Mouse (Mus musculus): ENCODE results near the gene Clnk. TPM values are rescaled to one million over a fixed set of nuclear protein-coding genes. Genes with fewer than 3 reads are reported as not detected.
A peak's percentile ranks its signal among the peaks of the same experiment; 100 is the strongest.

Gene Clnk
- polyA plus RNA-seq, 1 experiment from 2014 or later = not detected

DNA sequence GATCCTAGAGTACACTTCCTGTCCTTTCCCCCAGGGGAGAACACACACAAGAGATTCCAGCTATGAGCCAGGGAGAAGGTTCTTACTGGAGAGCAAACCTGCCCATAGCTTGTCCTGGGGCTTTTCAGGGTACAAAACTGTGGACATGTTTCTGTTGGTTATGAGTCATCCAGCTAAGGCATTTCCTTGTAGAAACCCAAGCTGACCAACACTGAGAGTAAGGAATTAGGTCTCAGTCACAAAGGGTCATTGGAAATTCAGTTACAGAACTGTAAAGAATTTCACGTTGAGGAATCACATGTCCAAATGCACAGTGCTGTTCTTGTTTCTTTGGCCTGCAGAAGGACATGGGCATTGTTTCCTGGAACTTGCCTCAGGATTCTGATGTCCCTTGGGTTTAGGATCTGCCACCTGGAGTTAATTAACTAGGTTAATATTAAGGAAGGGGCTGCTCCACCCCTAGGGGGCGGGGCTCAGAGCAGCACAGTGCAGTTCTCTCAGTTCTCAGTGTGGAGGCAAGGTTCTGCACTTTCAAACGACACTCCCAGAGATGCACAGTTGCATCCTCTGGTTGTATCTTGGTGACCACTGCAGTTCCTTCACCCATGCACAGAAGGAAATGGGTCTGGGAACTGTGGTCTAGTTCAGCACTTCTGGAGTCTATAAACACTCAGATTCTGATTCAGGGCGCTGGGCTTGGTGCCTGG, 18.4 kb downstream of the Clnk start:
- in situ Hi-C loops (cut with MboI; ENCODE audit: low pct_unique_long_range_greater_than_20kb) = no loop called here
- peak; percentile 94 for ATAC-seq
- ChIA-PET POLR2A (no interaction called here), CTCF (interaction anchor here (1.1 kb wide), 1 partner anchor 26 kb away, joined by 3 read pairs; no protein-coding TSS in a partner anchor)
- no peaks in the 10 kb centered on the region for H3K27me3 ChIP-seq
- TF ChIP-seq CTCF (IDR thresholded peaks at IDR 0.05) = no peak
- no peak for DNase-seq (ENCODE audit: low read depth, low spot score)

DNA sequence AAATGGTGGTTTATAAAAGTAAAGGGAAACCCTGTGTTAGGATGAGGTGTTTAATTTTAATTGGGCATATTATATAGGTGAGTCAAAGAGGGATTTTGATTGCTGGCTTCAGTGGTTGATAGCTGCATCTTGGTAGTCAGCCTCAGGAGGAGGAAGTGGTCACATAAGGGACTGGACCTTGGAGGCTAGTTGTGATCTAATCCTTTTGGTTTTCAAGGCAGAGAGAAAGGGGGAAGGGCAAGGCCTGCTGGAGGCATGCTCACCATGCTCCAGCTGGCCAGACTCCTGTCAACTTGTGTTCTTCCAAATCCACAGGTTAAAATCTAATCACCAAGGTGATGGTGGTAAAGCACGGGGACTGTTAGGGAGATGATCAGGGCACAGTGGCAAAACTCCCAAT, 19.0 kb downstream of the Clnk start:
- ATAC-seq (peak; percentile 69), DNase-seq (ENCODE audit: low read depth, low spot score) (peak; percentile 53)
- no peaks in the 10 kb centered on the region for H3K27me3 ChIP-seq
- TF ChIP-seq CTCF (IDR thresholded peaks at IDR 0.05) = no peak
- CTCF ChIA-PET = interaction anchor here (1.1 kb wide), 1 partner anchor 27 kb away, joined by 3 read pairs; no protein-coding TSS in a partner anchor
- POLR2A ChIA-PET = no interaction called here
- in situ Hi-C loops (cut with MboI; ENCODE audit: low pct_unique_long_range_greater_than_20kb) = no loop called here

- ATAC-seq (no peak), DNase-seq (ENCODE audit: low read depth, low spot score) (no peak)
- H3K27me3 ChIP-seq = no peaks in the 10 kb centered on the region
- ChIA-PET CTCF (no interaction called here), POLR2A (no interaction called here)
- in situ Hi-C loops (cut with MboI; ENCODE audit: low pct_unique_long_range_greater_than_20kb) = no loop called here
- TF ChIP-seq CTCF (IDR thresholded peaks at IDR 0.05) = no peak
Measured at GRCm38 (mm10) chr5:38850171-38850570, 26.4 kb downstream of the Clnk start.

DNA sequence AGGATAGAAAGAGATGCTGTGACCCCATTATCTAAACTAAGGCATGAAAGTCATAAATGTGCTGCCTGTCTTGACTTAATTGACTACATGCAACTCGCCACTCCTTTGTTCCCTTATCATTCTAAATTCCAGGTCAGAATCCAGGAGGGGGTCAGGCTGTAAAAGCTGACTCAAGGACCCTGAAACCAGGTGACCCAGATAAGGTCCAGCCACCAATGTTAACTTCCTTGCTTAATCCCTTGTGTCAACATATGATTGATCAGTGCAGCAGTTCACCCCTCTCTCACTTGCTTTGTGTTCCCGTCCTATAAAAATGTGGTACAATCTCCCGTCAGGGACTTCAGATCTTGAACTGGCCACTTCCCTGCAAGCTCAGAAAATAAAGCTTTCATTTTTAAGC, 31.1 kb downstream of the Clnk start:
- ChIA-PET CTCF (interaction anchor here (0.7 to 1.2 kb wide), 2 partner anchors 35 to 37 kb away, joined by 3 to 4 read pairs; no protein-coding TSS in a partner anchor), POLR2A (no interaction called here)
- in situ Hi-C loops (cut with MboI; ENCODE audit: low pct_unique_long_range_greater_than_20kb) = no loop called here
- no peak for DNase-seq (ENCODE audit: low read depth, low spot score)
- H3K27me3 ChIP-seq = no peaks in the 10 kb centered on the region
- TF ChIP-seq CTCF (IDR thresholded peaks at IDR 0.05) = no peak
- ATAC-seq = no peak

DNA sequence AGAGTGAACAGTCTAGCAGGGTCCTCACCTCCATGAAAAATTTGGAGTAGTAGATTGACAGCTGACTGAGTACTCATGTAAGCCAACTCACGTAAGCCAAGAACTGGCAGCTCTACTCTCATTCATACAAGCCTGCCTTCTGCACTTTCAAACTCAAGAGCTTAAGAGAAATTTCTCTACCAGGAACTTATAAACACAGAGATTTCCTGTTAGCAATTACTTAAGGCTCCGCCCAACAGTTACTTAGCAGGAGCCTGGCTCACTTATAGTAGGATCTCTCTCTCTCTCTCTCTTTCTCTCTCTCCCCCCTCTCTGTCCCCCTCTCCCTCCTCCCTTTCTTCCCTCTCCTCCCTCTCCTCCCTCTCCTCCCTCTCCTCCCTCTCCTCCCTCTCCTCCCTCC, 32.3 kb downstream of the Clnk start:
- DNase-seq (ENCODE audit: low read depth, low spot score) (no peak), ATAC-seq (no peak)
- ChIA-PET POLR2A (no interaction called here), CTCF (no interaction called here)
- in situ Hi-C loops (cut with MboI; ENCODE audit: low pct_unique_long_range_greater_than_20kb) = no loop called here
- no peak for TF ChIP-seq CTCF (IDR thresholded peaks at IDR 0.05)
- no peaks in the 10 kb centered on the region for H3K27me3 ChIP-seq

DNA sequence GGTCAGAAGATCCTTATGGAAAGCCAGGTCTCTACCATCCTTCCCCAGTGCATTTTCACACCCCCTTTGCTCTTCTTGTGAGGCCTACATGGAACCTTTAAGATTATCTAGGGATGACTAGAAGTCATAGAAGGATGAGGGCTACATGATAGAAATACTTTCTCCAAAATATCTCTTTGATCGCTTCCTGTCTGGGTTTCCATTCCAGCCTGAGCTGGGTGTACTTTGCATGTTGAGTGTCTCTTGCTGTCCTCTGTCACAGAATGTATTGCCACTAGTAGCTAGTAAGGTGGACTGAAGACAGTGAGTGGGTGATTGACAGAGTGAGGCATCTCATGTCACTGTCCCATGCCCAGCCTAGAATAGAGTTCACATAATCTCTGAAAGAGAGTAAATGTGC, 36.6 kb downstream of the Clnk start:
- in situ Hi-C loops (cut with MboI; ENCODE audit: low pct_unique_long_range_greater_than_20kb) = no loop called here

GRCm38 (mm10) chr5:38827310-38827709, 49.3 kb downstream of the Clnk start:
- DNase-seq (ENCODE audit: low read depth, low spot score) = no peak
- ChIA-PET CTCF (interaction anchor here (0.8 kb wide), 1 partner anchor 14 kb away, joined by 4 read pairs; no protein-coding TSS in a partner anchor), POLR2A (no interaction called here)
- TF ChIP-seq CTCF (IDR thresholded peaks at IDR 0.05) = no peak
- no peak for ATAC-seq
- in situ Hi-C loops (cut with MboI; ENCODE audit: low pct_unique_long_range_greater_than_20kb) = no loop called here
- H3K27me3 ChIP-seq = no peaks in the 10 kb centered on the region

More for the DNA sequence above, 36.6 kb downstream of the Clnk start:
- ATAC-seq (no peak), DNase-seq (ENCODE audit: low read depth, low spot score) (no peak)
- CTCF ChIA-PET = no interaction called here
- TF ChIP-seq CTCF (IDR thresholded peaks at IDR 0.05) = no peak
- POLR2A ChIA-PET = interaction anchor here (1.6 kb wide), 1 partner anchor 10 kb away, joined by 4 read pairs; no protein-coding TSS in a partner anchor
- H3K27me3 ChIP-seq = no peaks in the 10 kb centered on the region

DNA sequence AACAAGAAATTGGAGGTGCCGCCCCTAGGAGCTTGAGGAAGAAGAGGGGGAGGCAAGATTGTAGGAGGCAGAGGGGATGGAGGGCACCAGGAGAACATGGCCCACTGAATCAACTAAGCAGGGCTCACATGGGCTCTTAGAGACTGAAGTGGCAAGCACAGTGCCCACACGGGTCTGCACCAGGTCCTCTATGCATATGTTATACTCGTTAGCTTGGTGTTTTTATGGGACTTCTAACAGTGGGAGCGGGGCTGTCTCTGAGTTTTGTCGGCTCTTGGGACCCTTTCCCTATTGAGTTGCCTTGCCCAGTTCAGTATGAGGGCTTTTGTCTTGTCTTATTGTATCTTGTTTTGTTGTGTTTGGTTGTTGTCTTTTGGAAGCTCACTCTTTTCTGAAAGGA, 50.0 kb downstream of the Clnk start:
- POLR2A ChIA-PET = no interaction called here
- ATAC-seq (no peak), DNase-seq (ENCODE audit: low read depth, low spot score) (no peak)
- CTCF ChIA-PET = interaction anchor here (0.8 to 1.8 kb wide), 3 partner anchors 13 to 813 kb away, joined by 3 to 6 read pairs (median 4); no protein-coding TSS in a partner anchor
- H3K27me3 ChIP-seq = no peaks in the 10 kb centered on the region
- no peak for TF ChIP-seq CTCF (IDR thresholded peaks at IDR 0.05)
- in situ Hi-C loops (cut with MboI; ENCODE audit: low pct_unique_long_range_greater_than_20kb) = no loop called here

DNA sequence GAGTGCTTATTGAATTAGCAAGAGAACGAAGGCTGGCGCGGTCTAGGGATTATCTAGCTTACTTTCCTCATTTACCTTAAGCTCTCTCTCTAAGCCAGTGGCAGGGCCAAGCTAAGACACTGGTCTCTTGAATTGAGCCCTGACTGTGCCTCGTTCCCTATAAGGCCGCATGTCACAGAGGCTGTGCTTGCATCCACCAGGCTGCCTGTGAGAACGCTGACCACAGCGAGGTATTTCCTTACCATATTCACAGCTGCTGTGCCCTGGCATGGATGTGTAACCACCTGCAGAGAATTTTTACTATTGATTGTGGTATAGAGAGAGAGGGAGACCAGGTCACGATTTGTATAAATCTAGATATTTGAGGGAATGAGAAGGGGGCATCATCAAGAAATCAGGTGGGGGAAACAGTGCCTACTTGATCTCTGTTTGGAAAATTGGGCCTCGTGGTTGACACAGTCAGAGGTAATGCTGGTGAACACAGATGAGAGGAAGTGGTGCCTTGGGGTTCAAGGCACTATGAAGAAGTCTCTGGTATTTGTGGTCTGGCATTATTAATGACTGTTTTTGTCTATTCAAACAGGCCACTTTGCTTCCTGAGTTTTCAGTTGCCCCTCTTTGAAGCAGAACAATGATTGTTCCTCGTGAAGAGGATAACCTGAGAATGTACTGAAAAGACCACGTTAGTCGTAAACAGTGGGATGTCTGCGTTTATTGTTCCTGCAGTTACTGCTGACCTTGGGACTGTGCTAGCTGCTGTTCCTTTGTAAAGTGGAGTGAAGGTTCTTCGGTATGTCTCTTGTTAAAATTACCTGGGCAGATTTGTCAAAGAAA, 52.3 kb downstream of the Clnk start:
- POLR2A ChIA-PET = no interaction called here

GRCm38 (mm10) chr5:38813391-38814109, 63.1 kb downstream of the Clnk start:
- CTCF ChIA-PET = interaction anchor here (1.0 to 2.2 kb wide), 3 partner anchors 9 to 13 kb away, joined by 3 to 6 read pairs (median 4); no protein-coding TSS in a partner anchor
- in situ Hi-C loops (cut with MboI; ENCODE audit: low pct_unique_long_range_greater_than_20kb) = no loop called here
- ATAC-seq = no peak

More for the DNA sequence above, 52.3 kb downstream of the Clnk start:
- ATAC-seq (no peak), DNase-seq (ENCODE audit: low read depth, low spot score) (no peak)
- no peaks in the 10 kb centered on the region for H3K27me3 ChIP-seq
- no peak for TF ChIP-seq CTCF (IDR thresholded peaks at IDR 0.05)
- CTCF ChIA-PET = interaction anchor here (1.0 to 1.8 kb wide), 2 partner anchors 11 to 64 kb away, joined by 3 to 6 read pairs; no protein-coding TSS in a partner anchor
- in situ Hi-C loops (cut with MboI; ENCODE audit: low pct_unique_long_range_greater_than_20kb) = no loop called here

More at GRCm38 (mm10) chr5:38813391-38814109, 63.1 kb downstream of the Clnk start:
- POLR2A ChIA-PET = interaction anchor here (0.6 kb wide), 1 partner anchor 43 kb away, joined by 4 read pairs; no protein-coding TSS in a partner anchor
- no peak for TF ChIP-seq CTCF (IDR thresholded peaks at IDR 0.05)
- H3K27me3 ChIP-seq = no peaks in the 10 kb centered on the region
- no peak for DNase-seq (ENCODE audit: low read depth, low spot score)
